Mouse (Mus musculus) megakaryocyte progenitor cell, adult 5-6 weeks (primary cell): Measurements from ENCODE around the gene Fxyd7. TPM values are rescaled to one million over a fixed set of nuclear protein-coding genes. Genes with fewer than 3 reads are reported as not detected.

Source experiments
- ATAC-seq: replicated peaks from 2 replicates; pipeline ENCODE4 v1.8.0; 2016; ENCODE audit warnings: mild to moderate bottlenecking, moderate TSS enrichment, inconsistent platforms; ENCODE audit not compliant: poor library complexity
- total RNA-seq, 2 experiments: library from RNA; stranded (forward) in 1 of 2; stranded (reverse) in 1 of 2; fragments of 157-497, 149-512 nt in 1 of 2; fragments of 200-1000 nt in 1 of 2; gene quantifications; 2 replicates each; pipeline versions ENCODE4 v1.2.3 to v1.2.4; 2015 to 2017

Gene Fxyd7
- total RNA-seq, 2 experiments from 2014 or later = not detected

GRCm38 (mm10) chr7:31077470-31077869, 26.2 kb upstream of the Fxyd7 start:
- no peak for ATAC-seq

GRCm38 (mm10) chr7:31076492-31076891, 25.2 kb upstream of the Fxyd7 start, which contains the start of gene Fxyd3:
Gene Fxyd3, minus strand, starts transcription at chr7:31076704.
- ATAC-seq = no peak

GRCm38 (mm10) chr7:31074713-31075069, 23.4 kb upstream of the Fxyd7 start:
- no peak for ATAC-seq

- ATAC-seq = no peak
These were observed 22.9 kb upstream of the Fxyd7 start for GRCm38 (mm10) chr7:31074061-31074712.

GRCm38 (mm10) chr7:31073546-31073945, 22.3 kb upstream of the Fxyd7 start:
- no peak for ATAC-seq

- ATAC-seq = no peak
These were observed 21.1 kb upstream of the Fxyd7 start for GRCm38 (mm10) chr7:31072326-31072725.

GRCm38 (mm10) chr7:31070324-31070723, 19.1 kb upstream of the Fxyd7 start:
- ATAC-seq = no peak

- no peak for ATAC-seq
These were observed 18.2 kb upstream of the Fxyd7 start for GRCm38 (mm10) chr7:31069491-31069890.

GRCm38 (mm10) chr7:31067836-31068235, 16.6 kb upstream of the Fxyd7 start:
- no peak for ATAC-seq

GRCm38 (mm10) chr7:31063074-31063560, 11.8 kb upstream of the Fxyd7 start:
- no peak for ATAC-seq

- ATAC-seq = no peak
These were observed 9.3 kb upstream of the Fxyd7 start for GRCm38 (mm10) chr7:31060621-31061010.

- ATAC-seq = no peak
These were observed 8.8 kb upstream of the Fxyd7 start for GRCm38 (mm10) chr7:31059919-31060620.

- ATAC-seq = peak; percentile 90
These were observed 7.8 kb upstream of the Fxyd7 start, which contains the start of gene Lgi4 for GRCm38 (mm10) chr7:31059108-31059507. Gene Lgi4, plus strand, starts transcription at chr7:31059342.

GRCm38 (mm10) chr7:31058211-31058610, 6.9 kb upstream of the Fxyd7 start:
- no peak for ATAC-seq

- no peak for ATAC-seq
These were observed 6.5 kb upstream of the Fxyd7 start for GRCm38 (mm10) chr7:31057730-31058129.

GRCm38 (mm10) chr7:31057071-31057470, 5.8 kb upstream of the Fxyd7 start, which contains the start of gene Fxyd1:
Gene Fxyd1, minus strand, starts transcription at chr7:31057199.
- ATAC-seq = no peak

GRCm38 (mm10) chr7:31056448-31056847, 5.2 kb upstream of the Fxyd7 start:
- no peak for ATAC-seq

GRCm38 (mm10) chr7:31055883-31056282, 4.6 kb upstream of the Fxyd7 start:
- no peak for ATAC-seq

- ATAC-seq = no peak
These were observed 4.1 kb upstream of the Fxyd7 start for GRCm38 (mm10) chr7:31055354-31055824.

- ATAC-seq = no peak
These were observed 3.5 kb upstream of the Fxyd7 start for GRCm38 (mm10) chr7:31054661-31055320.

- no peak for ATAC-seq
These were observed 2.7 kb upstream of the Fxyd7 start for GRCm38 (mm10) chr7:31053882-31054447.
